Mouse (Mus musculus) forebrain, embryonic 13.5 days (tissue): ENCODE results near the gene Rab11fip3. TPM values are rescaled to one million over a fixed set of nuclear protein-coding genes. Genes with fewer than 3 reads are reported as not detected.
A peak's percentile ranks its signal among the peaks of the same experiment; 100 is the strongest.

Experiments used
- ATAC-seq: fragments of 200-750 bp; cut with Nextera tagmentation; 2 replicates; pipeline ENCODE4 v1.8.0; 2017
- H3K27ac ChIP-seq: fragments of 300-500 bp; sonication (generic); 2 replicates; pipeline ENCODE4 v1.5.1; 2015; ENCODE audit warnings: inconsistent platforms, mild to moderate bottlenecking, moderate library complexity
- H3K27me3 ChIP-seq: fragments of 300-500 bp; sonication (generic); 2 replicates; pipeline ENCODE4 v1.6.1; 2015; ENCODE audit warnings: mild to moderate bottlenecking, inconsistent platforms
- H3K36me3 ChIP-seq: fragments of 300-500 bp; sonication (generic); 2 replicates; pipeline ENCODE4 v1.6.1; 2015; ENCODE audit warnings: mild to moderate bottlenecking, inconsistent platforms; ENCODE audit not compliant: poor library complexity, severe bottlenecking
- H3K4me1 ChIP-seq: fragments of 300-500 bp; sonication (generic); 2 replicates; pipeline ENCODE4 v1.6.1; 2015; ENCODE audit warnings: inconsistent platforms
- H3K4me2 ChIP-seq: fragments of 300-500 bp; sonication (generic); 2 replicates; pipeline ENCODE4 v1.6.1; 2015; ENCODE audit warnings: inconsistent platforms, mild to moderate bottlenecking, moderate library complexity
- H3K4me3 ChIP-seq: fragments of 300-500 bp; sonication (generic); 2 replicates; pipeline ENCODE4 v1.5.1; 2015; ENCODE audit warnings: mild to moderate bottlenecking, inconsistent platforms
- H3K9ac ChIP-seq: fragments of 300-500 bp; sonication (generic); 2 replicates; pipeline ENCODE4 v1.6.1; 2015; ENCODE audit warnings: mild to moderate bottlenecking, inconsistent platforms
- H3K9me3 ChIP-seq: fragments of 300-500 bp; sonication (generic); replicated peaks from 2 replicates; pipeline ENCODE4 v1.6.1; 2016; ENCODE audit warnings: inconsistent platforms
- WGBS: fragments of 180-500 bp; shearing (Covaris S2); methylation state at CpG from one replicate; pipeline ENCODE4 v1.1.7; 2015; 5-methylcytosine and 5-hydroxymethylcytosine counted together
- polyA plus RNA-seq: library from polyadenylated mRNA; unstranded; fragments of >200 nt; fragmentation: Nextera tagmentation; extraction: Ambion mirVana; gene quantifications from 2 replicates; pipeline ENCODE4 v1.2.1, GENCODE M21; 2015

The Rab11fip3 gene
- polyA plus RNA-seq, 1 experiment from 2014 or later, result 24.4 TPM

GRCm38 (mm10) chr17:26070136-26070535 lies 781 bp upstream of the Rab11fip3 start:
- H3K27ac ChIP-seq, result no peak overlapping the region
- no peaks in the 10 kb centered on the region for H3K9me3 ChIP-seq
- WGBS, result 45% methylated on average over 6 of the region's 6 CpGs
- peak overlapping the region; percentile 98 for H3K4me2 ChIP-seq
- H3K27me3 ChIP-seq, result peaks cover 9% of the 10 kb centered on the region
- ATAC-seq, result no peak
- H3K36me3 ChIP-seq, result peaks cover 3% of the 10 kb centered on the region
- H3K9ac ChIP-seq, result peak overlapping the region; percentile 95; the same call in 1 of the 2 replicates
- H3K4me1 ChIP-seq, result peaks cover 39% of the 10 kb centered on the region
- H3K4me3 ChIP-seq, result peak overlapping the region; percentile 89

- peak overlapping the region; percentile 95 for H3K9ac ChIP-seq
- WGBS, result under 1% methylated on average over 44 of the region's 44 CpGs
- H3K27me3 ChIP-seq, result peaks cover 9% of the 10 kb centered on the region
- peak overlapping the region; percentile 89; the same call in 1 of the 2 replicates for H3K27ac ChIP-seq
- ATAC-seq, result no peak
- H3K4me2 ChIP-seq, result peak overlapping the region; percentile 98
- peak overlapping the region; percentile 89 for H3K4me3 ChIP-seq
- H3K9me3 ChIP-seq, result no peaks in the 10 kb centered on the region
- peaks cover 22% of the 10 kb centered on the region for H3K36me3 ChIP-seq
- peaks cover 57% of the 10 kb centered on the region for H3K4me1 ChIP-seq
These were observed 1.1 kb downstream of the Rab11fip3 start for GRCm38 (mm10) chr17:26068024-26068830.

GRCm38 (mm10) chr17:26066488-26067020 lies 2.8 kb downstream of the Rab11fip3 start:
- Histone ChIP-seq H3K9me3 (no peaks in the 10 kb centered on the region), H3K36me3 (peaks cover 39% of the 10 kb centered on the region), H3K9ac (peak overlapping the region; percentile 95), H3K27ac (no peak overlapping the region), H3K27me3 (peaks cover 9% of the 10 kb centered on the region), H3K4me1 (peaks cover 69% of the 10 kb centered on the region), H3K4me3 (peak overlapping the region; percentile 89), H3K4me2 (peak overlapping the region; percentile 98)
- no peak for ATAC-seq
- WGBS, result 93% methylated on average over 7 of the region's 7 CpGs

GRCm38 (mm10) chr17:26064916-26065315 lies 4.4 kb downstream of the Rab11fip3 start:
- 78% methylated on average over 6 of the region's 6 CpGs for WGBS

GRCm38 (mm10) chr17:26057787-26058567 lies 11.4 kb downstream of the Rab11fip3 start:
- no peaks in the 10 kb centered on the region for H3K27me3 ChIP-seq
- 84% methylated on average over 9 of the region's 9 CpGs for WGBS
- no peak for ATAC-seq
- H3K27ac ChIP-seq, result no peak overlapping the region
- no peak overlapping the region for H3K4me3 ChIP-seq
- no peak overlapping the region for H3K9ac ChIP-seq
- peaks cover 23% of the 10 kb centered on the region for H3K4me1 ChIP-seq
- H3K9me3 ChIP-seq, result no peaks in the 10 kb centered on the region
- H3K4me2 ChIP-seq, result no peak overlapping the region
- H3K36me3 ChIP-seq, result peaks cover 88% of the 10 kb centered on the region

More at GRCm38 (mm10) chr17:26064916-26065315, 4.4 kb downstream of the Rab11fip3 start:
- H3K9ac ChIP-seq, result peak overlapping the region; percentile 34
- no peaks in the 10 kb centered on the region for H3K27me3 ChIP-seq
- H3K4me2 ChIP-seq, result peak overlapping the region; percentile 43
- peaks cover 70% of the 10 kb centered on the region for H3K4me1 ChIP-seq
- H3K27ac ChIP-seq, result no peak overlapping the region
- no peaks in the 10 kb centered on the region for H3K9me3 ChIP-seq
- H3K4me3 ChIP-seq, result peak overlapping the region; percentile 20
- H3K36me3 ChIP-seq, result peaks cover 51% of the 10 kb centered on the region
- ATAC-seq, result no peak

GRCm38 (mm10) chr17:26057278-26057677 lies 12.1 kb downstream of the Rab11fip3 start:
- 93% methylated on average over 8 of the region's 8 CpGs for WGBS
- Histone ChIP-seq H3K9ac (no peak overlapping the region), H3K27me3 (no peaks in the 10 kb centered on the region), H3K4me2 (no peak overlapping the region), H3K9me3 (no peaks in the 10 kb centered on the region), H3K36me3 (peaks cover 85% of the 10 kb centered on the region), H3K4me3 (no peak overlapping the region), H3K4me1 (peaks cover 18% of the 10 kb centered on the region), H3K27ac (no peak overlapping the region)
- no peak for ATAC-seq

GRCm38 (mm10) chr17:26055164-26055563 lies 14.2 kb downstream of the Rab11fip3 start:
- no peak overlapping the region for H3K4me3 ChIP-seq
- ATAC-seq, result no peak
- no peak overlapping the region for H3K27ac ChIP-seq
- H3K9ac ChIP-seq, result no peak overlapping the region
- H3K27me3 ChIP-seq, result no peaks in the 10 kb centered on the region
- no peaks in the 10 kb centered on the region for H3K9me3 ChIP-seq
- 0 out of 2 replicates have a peak, but pooled peaks cover 6% of the 10 kb centered on the region for H3K4me1 ChIP-seq
- H3K4me2 ChIP-seq, result no peak overlapping the region
- H3K36me3 ChIP-seq, result peaks cover 80% of the 10 kb centered on the region
- WGBS, result 34% methylated on average over 6 of the region's 6 CpGs

- Histone ChIP-seq H3K4me1 (0 out of 2 replicates have a peak, but pooled peaks cover 6% of the 10 kb centered on the region), H3K4me3 (no peak overlapping the region), H3K9ac (no peak overlapping the region), H3K4me2 (no peak overlapping the region), H3K27me3 (no peaks in the 10 kb centered on the region), H3K36me3 (peaks cover 77% of the 10 kb centered on the region), H3K27ac (no peak overlapping the region), H3K9me3 (no peaks in the 10 kb centered on the region)
- no peak for ATAC-seq
- WGBS, result 87% methylated on average over 17 of the region's 17 CpGs
These were observed 15.1 kb downstream of the Rab11fip3 start for GRCm38 (mm10) chr17:26054133-26054845.

GRCm38 (mm10) chr17:26052706-26053105 lies 16.6 kb downstream of the Rab11fip3 start:
- 85% methylated on average over 4 of the region's 4 CpGs for WGBS
- H3K36me3 ChIP-seq, result peaks cover 67% of the 10 kb centered on the region

GRCm38 (mm10) chr17:26052074-26052473 lies 17.3 kb downstream of the Rab11fip3 start:
- Histone ChIP-seq H3K36me3 (peaks cover 60% of the 10 kb centered on the region), H3K4me3 (no peak overlapping the region), H3K27me3 (no peaks in the 10 kb centered on the region), H3K4me2 (no peak overlapping the region), H3K4me1 (0 out of 2 replicates have a peak, but pooled peaks cover 6% of the 10 kb centered on the region), H3K9ac (no peak overlapping the region), H3K9me3 (no peaks in the 10 kb centered on the region), H3K27ac (no peak overlapping the region)
- WGBS, result 94% methylated on average over 4 of the region's 4 CpGs
- ATAC-seq, result no peak

More at GRCm38 (mm10) chr17:26052706-26053105, 16.6 kb downstream of the Rab11fip3 start:
- Histone ChIP-seq H3K9me3 (no peaks in the 10 kb centered on the region), H3K4me3 (no peak overlapping the region), H3K27me3 (no peaks in the 10 kb centered on the region), H3K4me1 (0 out of 2 replicates have a peak, but pooled peaks cover 6% of the 10 kb centered on the region), H3K9ac (no peak overlapping the region), H3K27ac (no peak overlapping the region), H3K4me2 (no peak overlapping the region)
- no peak for ATAC-seq

- peaks cover 27% of the 10 kb centered on the region for H3K36me3 ChIP-seq
- WGBS, result 91% methylated on average over 8 of the region's 8 CpGs
- no peaks in the 10 kb centered on the region for H3K27me3 ChIP-seq
- no peak overlapping the region for H3K9ac ChIP-seq
- no peak overlapping the region for H3K4me3 ChIP-seq
- no peaks in the 10 kb centered on the region for H3K9me3 ChIP-seq
- H3K27ac ChIP-seq, result no peak overlapping the region
- ATAC-seq, result no peak
- H3K4me1 ChIP-seq, result peaks cover 25% of the 10 kb centered on the region
- H3K4me2 ChIP-seq, result no peak overlapping the region
These were observed 21.2 kb downstream of the Rab11fip3 start for GRCm38 (mm10) chr17:26048118-26048517.
